Mouse (Mus musculus) right cerebral cortex, postnatal 25 days (tissue): ENCODE measurements around the gene Lrrc8d.

ENCODE experiments used
- DNase-seq: peaks from one replicate; pipeline ENCODE4 v3.0.0; 2022

Gene Lrrc8d

DNA sequence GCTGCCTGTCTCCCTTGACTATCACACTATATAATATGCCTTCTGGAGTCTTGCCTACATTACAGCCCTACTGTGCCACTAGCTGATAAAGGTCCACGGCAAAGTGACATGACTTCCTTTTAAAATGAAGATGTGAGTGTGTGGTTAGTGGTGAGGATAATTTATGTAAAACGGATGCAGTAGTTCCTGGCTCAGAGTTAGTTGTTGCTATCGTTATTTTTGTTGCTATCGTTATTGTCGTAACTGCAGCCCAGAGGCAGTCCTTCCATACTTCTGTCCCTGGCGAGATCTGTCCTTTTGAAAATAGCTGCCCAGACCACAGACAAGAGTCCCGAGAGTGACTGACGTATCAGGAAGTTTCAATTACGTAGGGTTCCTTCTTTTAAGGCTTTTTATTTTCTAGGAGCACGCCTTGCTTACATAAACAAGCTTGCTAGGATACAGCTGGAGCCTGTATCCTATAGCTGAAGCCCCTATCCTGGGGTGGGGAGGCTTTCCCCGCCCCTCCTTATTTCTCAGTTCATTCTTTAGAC is 18.4 kb downstream of the Lrrc8d start:
- no peak for DNase-seq

DNA sequence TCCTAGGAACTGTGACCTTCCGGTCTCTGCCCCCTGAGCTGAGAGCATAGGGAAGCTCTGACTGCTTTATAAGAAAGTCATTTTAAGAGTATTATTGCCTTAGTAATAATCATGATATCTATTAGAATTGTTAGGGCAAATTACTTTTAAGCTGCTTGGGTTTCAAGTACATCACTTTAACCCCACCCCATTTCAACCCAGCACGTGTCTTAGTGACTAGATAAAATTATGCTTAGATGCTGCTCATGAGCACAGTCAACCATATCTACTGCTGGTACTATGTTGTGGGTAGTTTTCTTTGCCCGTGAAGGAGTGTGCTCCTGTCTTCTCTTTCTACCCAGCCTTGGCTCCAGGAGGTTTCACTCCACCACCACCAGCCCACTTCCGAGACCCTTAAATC is 21.5 kb downstream of the Lrrc8d start:
- no peak for DNase-seq

DNA sequence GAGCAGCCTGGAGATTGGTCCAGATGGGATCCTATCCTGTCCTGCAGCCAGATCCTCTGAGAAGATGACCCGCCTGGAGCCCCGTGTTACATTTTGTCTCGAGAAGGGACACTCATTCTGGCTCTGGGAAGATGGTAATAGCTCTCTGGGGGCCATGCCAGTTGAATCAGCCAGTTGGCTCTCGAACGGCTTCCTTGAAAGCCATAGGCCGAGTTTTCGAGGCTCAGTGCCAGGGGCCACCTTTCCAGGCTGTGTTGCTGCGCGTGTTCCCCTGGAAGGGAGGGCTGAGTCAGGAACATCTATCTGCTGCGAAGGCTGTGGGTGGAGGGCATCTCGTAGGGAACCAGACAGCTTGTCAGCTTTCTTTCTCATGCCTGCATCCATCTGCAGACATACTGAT is 23.0 kb downstream of the Lrrc8d start:
- DNase-seq = no peak

DNA sequence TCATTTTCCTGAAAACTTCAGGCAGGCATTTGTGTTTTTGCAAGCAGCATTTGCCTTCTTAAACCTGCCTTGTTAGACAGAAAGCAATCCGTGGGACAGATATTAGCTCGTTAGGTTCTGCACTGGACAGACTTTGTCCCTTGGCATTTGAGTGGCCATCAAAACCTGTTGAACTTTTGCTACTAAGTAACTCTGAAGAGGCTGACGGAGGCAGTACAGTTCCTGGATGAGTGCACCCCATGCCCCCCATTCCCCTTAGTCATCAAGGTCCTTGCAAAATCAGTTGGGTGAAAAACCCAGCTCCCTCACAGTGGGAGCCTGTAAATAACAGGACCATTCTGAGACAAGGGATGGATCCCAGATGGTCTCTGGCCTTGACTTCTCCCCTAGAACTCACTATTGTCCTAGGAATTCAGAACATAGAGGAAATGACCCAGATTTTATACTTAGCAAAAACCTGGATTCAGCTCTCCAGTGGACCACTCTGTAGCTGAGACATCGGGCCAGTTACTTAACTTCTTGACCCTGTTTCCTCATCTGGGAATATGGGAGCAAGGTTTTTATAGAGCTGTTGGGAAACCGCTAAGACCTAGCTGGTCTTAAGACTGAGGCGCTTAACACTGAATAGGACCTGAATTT is 30.5 kb downstream of the Lrrc8d start:
- no peak for DNase-seq

DNA sequence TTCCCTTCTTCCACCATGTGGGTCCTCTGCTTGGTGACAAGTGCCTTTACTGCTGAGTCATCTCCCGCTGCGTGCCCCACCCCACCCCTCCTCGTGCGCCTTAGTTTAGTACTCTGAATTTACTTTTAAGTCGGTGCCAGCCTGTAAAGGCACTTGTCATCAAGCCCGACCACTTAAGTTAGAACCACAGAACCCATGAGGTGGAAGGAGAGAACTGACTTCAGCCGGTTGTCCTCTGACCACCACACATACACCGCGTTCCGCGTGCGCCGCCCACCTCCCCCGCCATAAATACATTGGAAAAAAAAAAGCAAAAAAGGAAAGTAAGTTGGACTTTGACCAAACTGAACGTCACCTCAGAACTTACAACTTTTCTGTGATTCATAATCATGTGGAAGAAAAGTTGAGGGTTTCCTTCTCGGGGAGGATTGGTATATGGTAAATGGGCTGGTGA is 31.4 kb downstream of the Lrrc8d start:
- no peak for DNase-seq

DNA sequence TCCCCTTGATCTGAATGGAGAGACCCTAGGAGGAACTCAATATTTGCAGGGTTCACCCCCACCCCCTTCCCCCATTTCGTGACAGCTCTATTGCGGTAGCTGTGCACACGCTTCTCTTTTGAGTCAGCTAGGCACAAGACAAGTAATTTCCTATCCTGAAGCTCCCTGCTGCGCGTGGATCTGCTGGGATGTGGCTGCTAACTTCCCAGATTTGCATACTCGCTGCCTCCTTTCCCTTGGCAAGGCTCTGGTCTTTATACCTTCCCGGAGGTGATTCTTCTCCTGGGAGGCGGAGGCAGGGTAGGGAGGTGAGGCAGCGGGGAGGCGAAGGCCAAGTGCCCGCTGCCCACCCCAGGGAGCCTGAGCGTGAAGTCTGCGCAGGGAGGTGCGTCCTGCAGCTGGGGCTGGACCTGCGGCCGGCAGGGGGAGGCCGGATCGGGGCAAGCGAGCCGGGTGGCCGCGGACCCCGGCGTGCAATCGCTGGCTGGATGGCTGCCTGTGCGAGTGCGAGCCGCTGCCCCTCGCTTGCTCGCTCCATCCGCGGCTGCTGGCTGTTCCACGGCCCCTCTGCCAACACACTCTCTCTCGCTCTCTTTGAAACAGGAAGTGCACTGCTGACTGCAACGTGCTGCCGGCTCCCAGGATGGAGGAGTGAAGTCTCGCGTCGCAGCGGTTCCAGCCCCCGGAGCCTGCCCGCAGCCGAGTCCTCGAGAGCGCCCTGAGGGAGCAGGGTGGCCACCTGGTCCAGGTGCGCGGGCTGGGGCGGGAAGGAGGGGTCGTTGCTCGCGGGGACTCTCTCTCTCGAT is 32.1 kb downstream of the Lrrc8d start:
- peak; percentile 52 for DNase-seq

DNA sequence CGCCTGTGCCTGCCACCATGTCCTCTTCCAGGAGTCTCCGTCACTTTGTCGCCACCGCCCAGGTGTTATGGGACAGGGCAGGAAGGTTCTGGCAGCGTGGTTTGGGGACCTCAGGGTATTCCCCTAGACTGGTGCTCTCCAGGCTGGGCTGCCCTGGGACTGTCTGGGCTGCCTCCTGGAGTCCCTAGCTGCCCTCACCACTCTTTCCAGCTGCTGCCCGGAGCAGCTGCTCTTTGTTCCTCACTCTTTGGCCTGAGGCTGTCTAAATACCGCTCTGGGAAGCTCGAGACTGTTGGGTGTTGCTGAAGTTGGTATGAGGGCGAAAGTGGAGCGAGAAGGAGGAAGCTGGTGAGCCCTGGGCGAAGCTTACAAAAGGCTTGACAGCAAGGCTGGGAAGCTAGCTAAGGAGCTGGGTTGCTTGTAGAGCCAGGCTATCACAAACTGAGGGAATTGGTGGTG is 32.7 kb downstream of the Lrrc8d start:
- DNase-seq = no peak

DNA sequence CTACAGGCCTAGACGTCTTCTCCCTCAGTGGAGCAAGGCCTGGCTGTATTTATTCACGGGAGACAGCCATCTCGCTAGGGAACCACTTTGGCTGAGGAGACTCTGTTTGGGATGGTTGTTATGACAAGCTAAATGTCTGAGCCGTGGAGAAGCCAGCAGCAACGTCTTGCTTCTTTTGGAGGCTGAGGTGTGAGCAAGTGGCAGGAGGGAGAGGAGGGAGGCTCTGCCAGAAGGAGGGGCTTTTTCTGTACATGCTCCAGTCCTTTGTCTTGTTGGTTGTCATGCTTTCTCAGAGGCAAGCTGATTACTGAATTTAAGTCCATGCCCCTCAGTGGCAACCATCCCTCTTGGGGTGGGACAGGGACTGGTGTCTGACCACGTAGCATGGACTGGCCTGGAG is 33.5 kb downstream of the Lrrc8d start:
- DNase-seq = no peak

DNA sequence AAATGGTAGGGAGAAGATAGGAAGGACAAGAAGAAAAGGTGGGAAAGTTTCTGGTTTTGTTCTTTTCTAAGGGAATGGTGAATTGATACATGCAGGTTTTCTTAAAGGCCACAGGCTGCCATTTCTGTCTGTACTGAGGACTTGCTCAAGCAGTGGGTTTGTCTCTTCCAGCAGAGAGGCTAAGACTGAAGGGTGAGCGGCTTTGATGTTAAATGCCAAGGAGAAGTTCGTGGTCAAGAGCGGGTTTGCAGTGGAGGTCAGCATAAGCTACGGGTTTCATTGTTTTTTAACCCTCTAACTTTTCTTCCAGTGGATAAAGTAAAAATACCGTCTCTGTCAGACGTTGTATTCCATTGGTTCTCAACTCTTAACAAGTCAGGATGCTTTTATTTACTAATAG is 36.6 kb downstream of the Lrrc8d start:
- no peak for DNase-seq

DNA sequence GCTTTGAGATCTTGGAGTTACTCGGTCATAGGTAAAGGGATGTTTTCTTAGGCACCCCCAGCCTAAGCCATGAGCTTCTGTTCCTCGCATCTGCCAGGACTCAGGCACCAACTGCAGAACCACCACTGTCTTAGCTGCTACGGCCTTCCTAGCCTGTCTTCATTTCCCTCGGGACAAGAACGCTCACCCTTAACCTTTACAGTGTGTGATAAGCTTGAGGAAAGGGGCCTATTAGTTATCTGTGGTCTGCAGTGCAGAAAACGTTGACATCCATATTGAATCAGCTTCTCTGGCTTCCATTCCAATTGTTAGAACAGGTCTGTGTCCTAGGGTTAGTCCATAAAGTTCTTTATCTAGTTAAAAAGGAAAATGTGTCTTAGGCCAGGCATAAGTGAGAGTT is 37.4 kb downstream of the Lrrc8d start:
- no peak for DNase-seq

DNA sequence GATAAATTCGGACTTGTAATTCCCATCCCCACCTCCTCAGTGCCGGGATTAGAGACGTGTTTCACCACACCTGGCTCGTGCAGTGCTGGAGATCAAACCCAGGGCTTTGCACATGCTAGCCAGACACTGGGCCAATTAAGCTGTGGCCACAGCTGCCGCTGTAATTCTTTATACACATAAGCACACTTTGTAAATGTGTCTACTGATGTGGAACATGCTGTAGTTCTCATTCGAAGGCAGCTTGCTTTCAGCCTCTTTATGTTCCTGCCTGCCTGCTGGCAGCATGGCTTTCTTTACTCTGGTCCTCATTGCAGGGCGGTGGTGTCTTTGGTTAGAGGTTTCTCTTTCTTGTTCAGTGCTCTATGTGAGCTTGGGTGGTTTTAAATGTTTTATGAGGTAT is 40.7 kb downstream of the Lrrc8d start:
- no peak for DNase-seq

DNA sequence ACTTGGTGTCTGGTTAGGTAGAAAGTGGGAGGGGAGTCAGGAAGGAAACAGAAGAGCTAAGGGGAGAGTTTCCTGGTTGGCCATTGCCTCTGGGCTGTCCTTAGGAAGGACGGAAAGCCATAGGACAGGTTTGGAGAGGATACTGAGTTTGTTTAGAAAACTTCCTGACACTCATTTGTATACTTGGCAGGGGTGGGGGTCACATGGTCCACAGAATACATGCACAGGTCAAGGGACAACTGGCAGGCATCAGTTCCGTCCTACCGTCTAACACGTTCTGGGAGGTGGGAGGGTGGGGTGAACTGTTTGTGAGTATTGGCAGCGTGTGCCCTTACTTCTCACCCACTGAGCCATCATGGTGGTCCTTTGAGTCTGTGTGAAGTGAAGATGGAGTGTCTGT is 42.9 kb downstream of the Lrrc8d start:
- DNase-seq = no peak

DNA sequence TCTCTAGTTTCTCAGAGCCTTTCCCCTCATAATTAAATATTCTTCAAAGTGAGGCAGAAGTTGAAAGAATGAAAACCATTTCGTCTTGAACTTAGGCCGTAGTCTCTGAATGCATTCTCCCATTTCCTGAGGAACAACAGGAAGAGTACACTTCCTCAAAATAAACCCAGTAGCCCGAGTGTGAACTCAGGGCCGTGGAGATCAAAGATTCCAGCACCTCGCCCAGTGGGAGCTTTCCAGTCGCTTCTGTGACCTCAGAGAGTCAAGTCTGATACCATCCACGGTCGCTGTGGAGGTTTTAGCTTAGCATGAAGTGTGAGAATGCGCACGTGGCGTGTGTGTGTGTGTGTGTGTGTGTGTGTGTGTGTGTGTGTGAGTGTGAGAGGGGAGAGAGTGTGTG is 45.6 kb downstream of the Lrrc8d start:
- DNase-seq = no peak

DNA sequence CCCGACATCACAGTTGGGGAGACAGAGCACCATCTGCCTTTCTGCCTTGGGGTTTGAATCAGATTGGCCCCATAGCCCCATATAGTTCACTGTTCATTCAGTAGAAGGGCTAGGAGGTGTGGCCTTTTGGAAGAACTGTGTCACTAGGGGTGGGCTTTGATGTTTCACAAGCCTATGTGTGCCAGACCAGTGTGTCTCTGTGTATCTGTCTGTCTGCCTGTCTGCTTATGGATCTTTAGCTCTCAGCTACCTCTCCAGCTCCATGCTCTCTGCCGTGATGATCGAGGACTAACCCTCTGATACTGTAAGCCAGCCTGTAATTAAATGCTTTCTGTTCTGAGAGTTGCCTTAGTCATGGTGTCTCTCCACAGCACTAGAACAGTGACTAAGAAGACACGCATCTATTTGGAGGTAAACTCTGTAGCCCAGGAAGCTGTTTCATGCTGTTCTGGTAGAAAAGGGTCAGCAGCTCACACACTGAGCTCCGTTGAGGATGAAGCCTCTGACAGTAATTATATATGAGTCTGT is 46.2 kb downstream of the Lrrc8d start:
- no peak for DNase-seq

DNA sequence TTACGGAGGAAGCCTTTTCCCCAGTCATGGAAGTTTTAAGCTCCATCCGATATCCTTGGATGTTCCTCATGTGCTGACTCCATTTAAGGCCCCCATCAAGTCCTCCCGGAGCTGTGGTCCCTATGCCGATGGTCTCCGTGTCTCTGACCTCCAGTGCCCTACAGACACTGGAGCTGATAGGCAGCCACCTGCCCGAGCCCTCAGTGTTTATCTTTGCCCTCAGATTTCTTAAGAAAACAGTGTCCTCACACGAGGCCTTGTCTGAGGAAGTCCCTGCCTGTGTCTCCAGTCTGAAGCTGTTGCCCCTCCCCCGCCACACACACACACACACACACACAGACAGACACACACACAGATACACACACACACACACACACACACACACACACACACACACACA is 55.0 kb downstream of the Lrrc8d start:
- no peak for DNase-seq

DNA sequence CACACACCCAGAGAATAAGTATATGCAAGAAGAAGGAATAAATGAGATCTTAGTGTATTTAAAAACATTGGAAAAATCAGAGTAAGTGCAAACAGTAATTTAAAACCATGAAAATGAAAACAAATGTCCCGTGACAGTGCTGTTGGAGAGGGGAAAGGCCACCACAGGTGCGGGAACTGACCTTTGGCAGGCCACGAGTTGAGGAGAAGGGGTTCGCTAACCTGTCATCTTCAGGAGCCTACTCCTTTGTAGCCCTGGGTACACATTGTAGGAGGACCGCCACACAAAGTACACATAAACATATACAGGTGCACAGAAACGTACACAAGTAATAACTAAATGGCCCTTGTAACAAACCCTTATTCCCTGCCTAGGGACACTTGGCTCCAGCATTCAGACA is 55.7 kb downstream of the Lrrc8d start:
- no peak for DNase-seq

DNA sequence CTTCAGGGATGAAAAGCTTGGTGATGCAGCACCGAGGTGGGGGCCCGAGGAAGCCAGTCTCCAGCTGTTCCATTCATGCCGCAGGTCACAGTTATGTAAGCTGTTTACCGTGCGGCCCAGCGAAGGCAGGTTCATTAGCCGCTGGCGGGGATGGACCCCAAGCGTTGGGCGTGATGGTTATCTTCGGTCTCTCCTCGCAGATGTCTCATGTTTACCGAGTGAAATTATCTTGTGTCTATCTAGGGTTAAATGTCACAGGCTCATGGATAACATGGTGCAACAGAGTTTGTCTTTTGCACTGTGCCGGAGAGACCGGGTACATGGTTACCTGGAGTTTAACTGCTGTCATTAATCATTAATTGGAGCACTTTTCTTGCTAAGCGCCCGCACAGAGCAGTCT is 58.2 kb downstream of the Lrrc8d start:
- DNase-seq = no peak

DNA sequence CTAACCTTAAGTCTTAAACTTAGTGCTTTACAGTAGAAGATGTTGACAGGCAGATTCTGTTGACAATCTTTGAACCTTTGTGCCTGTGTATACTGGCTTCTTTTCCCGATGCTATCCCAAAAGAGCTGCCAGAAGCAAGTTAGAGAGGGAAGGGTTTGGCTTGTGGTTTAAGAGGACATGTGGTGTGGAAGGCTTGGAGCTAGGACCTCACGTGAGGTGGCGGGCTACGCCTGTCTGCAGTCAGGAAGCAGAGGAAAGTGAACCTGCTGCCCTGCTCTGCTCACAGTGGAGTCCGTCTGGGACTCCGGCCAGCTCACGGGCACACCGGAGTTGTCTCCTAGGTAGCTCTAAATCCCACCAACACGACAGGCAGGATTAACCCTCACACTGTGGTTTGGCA is 59.1 kb downstream of the Lrrc8d start:
- DNase-seq = no peak

DNA sequence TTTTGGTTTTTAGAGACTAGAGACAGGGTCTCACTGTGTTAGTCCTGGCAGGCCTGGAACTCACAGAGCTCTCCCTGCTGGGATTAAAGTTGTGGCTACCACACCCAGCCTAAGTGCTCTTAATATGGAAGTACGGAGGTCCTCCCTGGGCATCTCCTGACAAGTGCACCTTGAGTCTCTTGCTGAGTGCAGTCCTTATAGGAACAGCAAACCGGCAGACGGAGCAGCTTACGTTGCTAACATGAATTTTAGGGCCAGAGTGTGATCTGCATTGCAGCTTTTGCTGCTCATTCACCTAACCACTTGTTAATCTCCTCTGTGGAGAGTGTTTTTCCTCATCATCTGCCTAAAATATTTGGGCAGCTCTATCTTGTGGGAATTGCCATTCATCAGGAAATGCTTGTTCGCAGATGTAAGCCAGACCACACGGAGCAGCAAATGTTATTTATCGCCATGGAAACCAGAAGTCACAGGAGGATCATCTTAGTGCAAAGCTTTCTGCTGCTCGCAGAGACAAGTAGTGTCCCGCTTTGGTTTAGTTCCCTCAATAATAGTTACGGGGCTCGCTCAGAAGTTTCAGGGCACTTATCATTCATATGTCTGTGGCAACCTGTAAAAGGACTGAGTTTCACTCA is 62.2 kb downstream of the Lrrc8d start:
- no peak for DNase-seq

DNA sequence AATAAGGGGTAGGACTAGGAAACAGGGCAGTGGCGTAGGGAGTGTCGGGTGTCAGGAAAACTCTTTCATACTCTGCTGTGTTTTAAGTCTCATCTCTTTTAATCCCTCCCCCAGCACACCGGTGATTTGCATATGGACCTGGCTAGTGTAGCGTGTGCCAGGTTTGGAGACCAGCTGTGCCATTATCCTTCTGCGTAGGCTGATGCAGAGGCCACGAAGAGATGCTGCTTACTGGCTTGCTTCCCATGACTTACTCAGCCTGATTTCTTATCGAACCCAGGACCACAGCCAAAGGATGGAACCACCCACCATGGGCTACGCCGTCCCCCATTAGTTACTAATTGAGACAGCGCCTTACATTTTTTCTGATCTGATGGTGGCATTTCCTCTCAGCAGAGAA is 64.6 kb downstream of the Lrrc8d start:
- DNase-seq = peak; percentile 35

DNA sequence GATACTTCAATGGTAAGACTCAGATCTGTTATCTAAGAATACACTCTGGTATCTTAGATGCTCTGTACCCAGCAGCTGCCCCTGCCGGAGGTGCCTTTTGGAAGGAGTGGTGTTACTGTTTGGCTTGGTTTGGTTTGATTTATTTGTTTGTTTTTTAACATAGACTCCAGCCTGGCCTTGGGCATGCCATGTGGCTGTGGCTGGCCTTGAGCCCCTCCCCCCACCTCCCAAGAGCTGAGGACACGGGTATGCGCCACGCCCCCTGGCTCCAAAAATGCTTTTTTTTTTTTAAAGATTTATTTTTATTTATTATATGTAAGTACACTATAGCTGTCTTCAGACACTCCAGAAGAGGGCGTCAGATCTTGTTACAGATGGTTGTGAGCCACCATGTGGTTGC is 65.6 kb downstream of the Lrrc8d start:
- no peak for DNase-seq

DNA sequence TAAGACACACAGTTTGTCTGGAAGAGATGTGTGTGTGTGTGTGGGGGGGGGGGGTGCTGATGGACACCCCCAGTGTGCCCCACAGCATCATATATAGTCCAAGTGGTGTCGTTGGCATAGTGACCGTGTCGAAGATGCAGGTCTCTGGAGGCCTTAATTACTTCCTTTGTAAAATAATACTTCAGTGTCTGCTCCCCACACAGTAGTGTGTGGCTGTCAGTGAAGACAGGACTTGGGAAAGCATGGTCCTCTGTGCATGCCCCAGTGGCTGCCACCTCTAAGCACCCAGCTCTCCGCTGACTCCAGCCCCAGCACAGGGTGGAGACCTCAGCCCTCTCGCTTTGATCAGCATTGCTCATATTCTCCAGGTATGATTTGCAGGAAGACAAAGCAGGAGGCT is 76.6 kb downstream of the Lrrc8d start:
- DNase-seq = no peak

DNA sequence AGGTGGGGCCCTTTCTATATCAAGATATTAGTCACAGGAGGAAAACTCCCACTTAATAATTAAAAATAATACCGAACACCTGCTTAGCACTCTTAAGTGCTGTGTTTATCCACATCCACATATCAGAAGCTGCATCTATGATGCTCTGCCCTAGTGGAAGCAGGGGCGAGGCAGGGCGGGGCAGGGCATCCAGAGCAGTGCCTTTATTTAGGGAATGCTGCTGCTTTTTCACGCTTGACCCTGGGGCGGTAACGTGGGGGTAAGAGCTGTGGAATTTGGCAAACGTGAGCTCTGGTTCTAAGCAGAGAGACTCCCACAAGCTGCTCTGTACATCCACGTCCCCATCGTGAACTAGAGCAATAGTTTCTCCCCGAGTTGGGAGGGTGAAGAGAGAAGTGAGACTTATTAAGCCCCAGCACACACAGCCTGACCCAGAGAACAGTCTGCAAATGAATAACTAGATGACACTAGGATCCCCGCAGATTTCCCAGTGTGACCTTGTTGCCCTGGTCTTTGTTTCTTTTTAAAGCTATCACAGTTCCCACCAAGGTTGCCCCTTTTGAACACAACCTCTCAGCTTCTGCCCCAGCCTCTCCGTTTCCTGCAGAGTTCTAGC is 77.3 kb downstream of the Lrrc8d start:
- DNase-seq = no peak
